Mouse (Mus musculus) heart, embryonic 15.5 days (tissue): ENCODE results near the gene Oxsr1. TPM values are rescaled to one million over a fixed set of nuclear protein-coding genes. Genes with fewer than 3 reads are reported as not detected.

ENCODE experiments used
- ATAC-seq: fragments of 200-750 bp; cut with Nextera tagmentation; replicated peaks from 2 replicates; pipeline ENCODE4 v1.8.0; 2017; ENCODE audit warnings: low read depth, moderate TSS enrichment; ENCODE audit not compliant: insufficient number of reproducible peaks, insufficient read depth, low FRiP score
- H3K27ac ChIP-seq: fragments of 300-500 bp; sonication (generic); 2 replicates; pipeline ENCODE4 v1.5.1; 2015; ENCODE audit warnings: mild to moderate bottlenecking, inconsistent platforms
- H3K27me3 ChIP-seq: fragments of 300-500 bp; sonication (generic); 2 replicates; pipeline ENCODE4 v1.6.1; 2015; ENCODE audit warnings: inconsistent platforms
- H3K36me3 ChIP-seq: fragments of 300-500 bp; sonication (generic); 2 replicates; pipeline ENCODE4 v1.6.1; 2015; ENCODE audit warnings: mild to moderate bottlenecking, inconsistent platforms
- H3K4me1 ChIP-seq: fragments of 300-500 bp; sonication (generic); replicated peaks from 2 replicates; pipeline ENCODE4 v1.6.1; 2015; ENCODE audit warnings: inconsistent platforms
- H3K4me2 ChIP-seq: fragments of 300-500 bp; sonication (generic); 2 replicates; pipeline ENCODE4 v1.6.1; 2015; ENCODE audit warnings: inconsistent platforms, mild to moderate bottlenecking, moderate library complexity
- H3K4me3 ChIP-seq: fragments of 300-500 bp; sonication (generic); 2 replicates; pipeline ENCODE4 v1.5.1; 2015; ENCODE audit warnings: mild to moderate bottlenecking, inconsistent platforms
- H3K9ac ChIP-seq: fragments of 300-500 bp; sonication (generic); 2 replicates; pipeline ENCODE4 v1.6.1; 2015; ENCODE audit warnings: mild to moderate bottlenecking, inconsistent platforms
- H3K9me3 ChIP-seq: fragments of 300-500 bp; sonication (generic); replicated peaks from 2 replicates; pipeline ENCODE4 v1.6.1; 2016; ENCODE audit warnings: inconsistent platforms
- WGBS: fragments of 180-500 bp; shearing (Covaris S2); methylation state at CpG from one replicate; pipeline ENCODE4 v1.1.7; 2015; ENCODE audit warnings: mixed read lengths; 5-methylcytosine and 5-hydroxymethylcytosine counted together
- polyA plus RNA-seq: library from polyadenylated mRNA; unstranded; fragments of >200 nt; fragmentation: Nextera tagmentation; extraction: Ambion mirVana; gene quantifications from 2 replicates; pipeline ENCODE4 v1.2.1, GENCODE M21; 2015

Oxsr1 gene
- polyA plus RNA-seq, 1 experiment from 2014 or later: 6.7 TPM

DNA sequence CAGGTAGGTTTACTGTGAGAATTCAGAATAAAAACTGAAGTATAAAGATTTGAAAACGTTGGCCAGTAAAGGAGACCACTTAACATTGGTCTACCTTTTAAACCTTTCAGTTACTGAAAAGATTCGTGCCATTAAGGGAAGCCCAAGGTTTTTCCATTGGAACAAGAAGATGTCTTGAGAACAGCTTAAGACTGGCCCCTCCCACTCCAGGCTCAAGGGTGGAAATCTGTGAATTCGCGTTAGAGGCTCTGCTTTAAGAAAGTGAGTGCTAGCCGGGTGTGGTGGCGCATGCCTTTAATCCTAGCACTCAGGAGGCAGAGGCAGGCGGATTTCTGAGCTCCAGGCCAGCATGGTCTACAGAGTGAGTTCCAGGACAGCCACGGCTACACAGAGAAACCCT lies 109.2 kb downstream of the Oxsr1 start:
- H3K36me3 ChIP-seq: no peaks in the 10 kb centered on the region; the same call in 1 of the 2 replicates
- H3K4me3 ChIP-seq: no peak overlapping the region
- no peak overlapping the region for H3K9ac ChIP-seq
- ATAC-seq: no peak
- WGBS: 69% methylated on average over 8 of the region's 8 CpGs
- no peak overlapping the region for H3K4me2 ChIP-seq
- no peak overlapping the region for H3K27ac ChIP-seq
- no peaks in the 10 kb centered on the region for H3K27me3 ChIP-seq
- no peaks in the 10 kb centered on the region for H3K4me1 ChIP-seq
- no peaks in the 10 kb centered on the region; the same call in 1 of the 2 replicates for H3K9me3 ChIP-seq

DNA sequence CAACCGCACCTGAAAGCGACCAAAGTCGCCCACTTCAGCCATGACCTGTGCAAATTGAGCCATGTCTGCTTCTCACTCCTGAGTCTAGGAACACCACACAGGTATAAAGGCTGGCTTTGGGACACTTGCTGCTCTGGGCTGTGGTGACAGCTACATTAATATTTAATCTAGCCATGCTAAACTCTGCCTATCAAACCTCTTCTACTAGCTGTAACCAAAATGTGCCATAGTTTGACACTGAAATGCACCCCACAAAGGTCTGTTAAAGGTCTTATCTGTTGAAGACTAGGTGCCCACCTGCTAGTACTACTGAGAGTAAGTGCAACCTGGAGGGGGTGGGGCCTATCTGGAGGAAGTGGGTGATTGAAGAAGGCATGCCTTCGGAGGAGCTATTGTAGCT lies 113.2 kb downstream of the Oxsr1 start, which contains the start of gene Slc22a13:
TSS of gene Slc22a13 (minus strand) at position 101 of the 400 bp plus-strand sequence.
- H3K27me3 ChIP-seq: no peaks in the 10 kb centered on the region
- H3K36me3 ChIP-seq: no peaks in the 10 kb centered on the region
- no peaks in the 10 kb centered on the region for H3K4me1 ChIP-seq
- H3K4me3 ChIP-seq: no peak within 1 kb of the TSS
- no peaks in the 10 kb centered on the region for H3K9me3 ChIP-seq
- no peak within 1 kb of the TSS for H3K4me2 ChIP-seq
- ATAC-seq: no peak
- H3K27ac ChIP-seq: no peak within 1 kb of the TSS
- WGBS: 93% methylated on average over 4 of the region's 4 CpGs
- H3K9ac ChIP-seq: no peak within 1 kb of the TSS

DNA sequence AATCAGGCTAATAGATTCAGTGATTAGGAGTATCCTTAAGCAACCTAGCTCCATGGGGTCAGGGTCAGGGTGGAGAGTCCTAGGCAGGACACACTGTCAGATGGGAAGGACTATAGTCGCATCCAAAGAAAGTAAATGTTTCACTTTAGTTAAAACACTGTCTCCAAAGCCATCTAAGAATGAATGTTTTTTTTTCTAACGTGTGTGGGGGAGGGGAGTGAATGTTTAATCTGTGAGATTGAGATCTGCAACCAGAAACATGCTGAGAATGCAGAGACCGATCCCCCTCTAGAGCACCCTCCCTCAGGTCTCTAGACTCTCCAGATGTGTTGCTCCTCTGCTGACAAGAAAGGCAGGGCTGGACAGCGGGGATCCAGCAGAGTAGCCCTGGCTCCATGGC lies 115.1 kb downstream of the Oxsr1 start:
- Histone ChIP-seq H3K9me3 (0 out of 2 replicates have a peak, but pooled peaks cover 5% of the 10 kb centered on the region), H3K27ac (no peak overlapping the region), H3K9ac (no peak overlapping the region), H3K4me1 (no peaks in the 10 kb centered on the region), H3K4me2 (no peak overlapping the region), H3K27me3 (no peaks in the 10 kb centered on the region), H3K4me3 (no peak overlapping the region), H3K36me3 (no peaks in the 10 kb centered on the region)
- no peak for ATAC-seq
- WGBS: 55% methylated on average over 4 of the region's 4 CpGs

DNA sequence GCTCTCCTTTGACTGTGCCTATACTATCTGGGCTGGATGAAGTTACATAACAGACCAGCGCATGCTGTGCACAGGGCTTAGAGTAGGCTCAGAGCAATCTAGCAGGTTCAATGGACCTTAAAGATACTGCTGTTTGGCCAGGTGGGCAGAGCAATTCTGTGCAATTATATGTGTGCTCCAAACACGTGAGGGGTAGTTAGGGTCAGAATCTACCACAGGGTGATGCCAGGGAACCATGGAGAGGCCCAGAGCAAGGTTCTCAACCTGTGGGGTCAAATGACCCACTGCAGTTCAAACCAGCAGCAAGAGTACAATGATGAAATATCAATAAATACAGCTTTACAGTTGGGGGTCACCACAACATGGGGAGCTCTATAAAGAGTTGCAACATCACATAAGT lies 115.6 kb downstream of the Oxsr1 start:
- Histone ChIP-seq H3K27me3 (no peaks in the 10 kb centered on the region), H3K4me3 (no peak overlapping the region), H3K4me2 (no peak overlapping the region), H3K9me3 (0 out of 2 replicates have a peak, but pooled peaks cover 5% of the 10 kb centered on the region), H3K9ac (no peak overlapping the region), H3K4me1 (no peaks in the 10 kb centered on the region), H3K27ac (no peak overlapping the region), H3K36me3 (no peaks in the 10 kb centered on the region)
- no peak for ATAC-seq
- WGBS: 78% methylated on average over 2 of the region's 2 CpGs

DNA sequence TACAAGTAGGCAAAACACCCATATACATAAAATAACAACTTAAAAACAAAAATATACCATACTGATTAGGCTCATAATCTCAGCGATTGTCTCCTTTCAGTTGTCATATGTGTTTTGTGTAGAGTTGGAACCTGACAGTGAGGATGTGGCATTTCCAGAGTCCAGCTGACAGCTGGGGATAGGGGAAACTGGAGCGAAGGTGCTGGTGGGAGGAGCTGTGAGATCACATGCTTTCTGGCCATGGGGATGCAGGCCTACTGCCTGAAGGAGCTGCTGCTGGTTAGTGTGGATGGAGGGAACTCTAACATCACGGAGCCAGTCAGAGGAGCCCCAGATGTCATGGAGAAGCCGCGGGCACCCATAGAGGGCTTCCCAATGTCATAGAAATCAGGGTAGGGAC lies 116.5 kb downstream of the Oxsr1 start:
- no peak overlapping the region for H3K4me2 ChIP-seq
- no peak overlapping the region for H3K4me3 ChIP-seq
- WGBS: 84% methylated on average over 5 of the region's 5 CpGs
- no peaks in the 10 kb centered on the region for H3K4me1 ChIP-seq
- H3K27me3 ChIP-seq: no peaks in the 10 kb centered on the region
- 0 out of 2 replicates have a peak, but pooled peaks cover 5% of the 10 kb centered on the region for H3K9me3 ChIP-seq
- H3K36me3 ChIP-seq: no peaks in the 10 kb centered on the region
- no peak overlapping the region for H3K9ac ChIP-seq
- ATAC-seq: no peak
- no peak overlapping the region for H3K27ac ChIP-seq

DNA sequence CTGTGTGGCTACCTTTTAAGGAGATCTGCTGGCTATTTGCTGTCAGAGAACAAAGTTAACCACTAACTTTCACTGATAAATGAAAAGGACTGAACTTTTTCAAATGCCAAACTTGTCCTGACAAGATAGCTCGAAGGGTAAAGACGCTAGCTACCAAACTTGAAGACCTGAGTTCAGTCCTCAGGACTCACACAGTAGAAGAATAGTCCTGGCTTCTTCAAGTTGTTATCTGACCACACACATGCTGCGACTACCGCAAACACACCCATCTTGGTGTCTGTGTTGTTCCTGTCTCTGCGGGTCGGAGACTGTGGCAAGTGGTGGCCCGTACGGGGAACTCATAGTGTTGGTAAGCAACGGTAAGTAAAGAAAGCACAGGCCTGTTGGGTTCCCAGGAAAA lies 118.6 kb downstream of the Oxsr1 start:
- Histone ChIP-seq H3K9ac (no peak overlapping the region), H3K4me1 (no peaks in the 10 kb centered on the region), H3K9me3 (0 out of 2 replicates have a peak, but pooled peaks cover 5% of the 10 kb centered on the region), H3K36me3 (no peaks in the 10 kb centered on the region), H3K4me2 (no peak overlapping the region), H3K4me3 (no peak overlapping the region), H3K27me3 (no peaks in the 10 kb centered on the region), H3K27ac (no peak overlapping the region)
- no peak for ATAC-seq
- WGBS: 90% methylated on average over 9 of the region's 9 CpGs

DNA sequence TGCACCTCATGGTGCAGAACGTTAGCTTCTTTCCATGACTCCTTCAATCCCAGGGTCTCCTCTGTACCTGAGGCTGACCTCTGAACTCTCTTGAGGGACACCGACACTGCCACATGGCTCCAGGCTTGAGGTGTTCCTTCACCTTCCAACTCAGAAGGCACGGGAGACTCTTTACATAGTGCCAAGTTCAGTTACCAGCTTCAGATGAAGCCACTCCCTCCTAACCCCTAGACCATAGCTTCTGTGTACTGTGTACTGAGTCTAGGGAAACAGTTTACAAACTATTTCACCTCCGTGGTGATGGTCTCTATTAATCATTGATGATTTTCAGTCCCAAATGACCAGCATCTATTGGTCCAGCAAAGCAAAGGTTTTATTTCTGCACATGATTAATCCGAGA lies 120.6 kb downstream of the Oxsr1 start:
- Histone ChIP-seq H3K9ac (no peak overlapping the region), H3K4me3 (no peak overlapping the region), H3K27ac (no peak overlapping the region), H3K9me3 (0 out of 2 replicates have a peak, but pooled peaks cover 5% of the 10 kb centered on the region), H3K36me3 (no peaks in the 10 kb centered on the region), H3K27me3 (no peaks in the 10 kb centered on the region), H3K4me2 (no peak overlapping the region), H3K4me1 (no peaks in the 10 kb centered on the region)
- ATAC-seq: no peak
- WGBS: 80% methylated on average over 5 of the region's 5 CpGs

DNA sequence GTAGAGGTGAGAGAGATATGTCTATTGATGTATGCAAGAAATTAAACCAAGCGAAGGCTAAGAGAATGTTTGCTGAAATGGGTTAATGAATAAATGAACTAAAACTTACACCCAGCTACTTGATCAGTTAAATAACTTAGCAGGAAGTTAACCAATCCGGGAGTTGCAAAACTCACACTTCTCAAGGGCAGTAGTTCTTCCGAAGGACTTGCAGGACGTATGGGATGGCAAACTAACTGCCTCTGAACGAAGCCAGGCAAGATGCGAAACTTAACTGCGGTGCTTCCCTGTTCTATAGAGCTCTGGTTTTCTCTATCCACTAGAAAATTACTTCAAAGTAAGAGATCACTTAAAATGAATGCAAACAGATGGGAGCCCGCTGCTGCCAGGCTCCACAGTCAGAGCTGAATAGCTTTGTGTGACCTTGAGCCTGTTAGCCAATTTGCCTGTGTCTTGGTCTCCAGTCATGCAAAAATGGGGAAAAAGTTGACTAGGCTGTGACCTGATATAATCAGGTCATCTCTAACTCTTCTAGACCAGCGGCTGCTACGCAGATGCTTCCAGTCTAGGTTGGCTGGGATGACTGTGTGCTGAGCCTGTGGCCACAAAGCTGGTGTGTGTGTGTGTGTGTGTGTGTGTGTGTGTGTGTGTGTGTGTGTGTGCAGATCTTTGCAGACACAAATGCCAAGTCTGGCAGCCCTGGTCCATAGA lies 122.9 kb downstream of the Oxsr1 start:
- H3K9me3 ChIP-seq: 0 out of 2 replicates have a peak, but pooled peaks cover 5% of the 10 kb centered on the region
- WGBS: 78% methylated on average over 10 of the region's 10 CpGs
- no peak overlapping the region for H3K4me2 ChIP-seq
- no peak overlapping the region for H3K27ac ChIP-seq
- H3K27me3 ChIP-seq: no peaks in the 10 kb centered on the region
- H3K36me3 ChIP-seq: no peaks in the 10 kb centered on the region
- no peaks in the 10 kb centered on the region for H3K4me1 ChIP-seq
- no peak for ATAC-seq
- no peak overlapping the region for H3K9ac ChIP-seq
- no peak overlapping the region for H3K4me3 ChIP-seq

DNA sequence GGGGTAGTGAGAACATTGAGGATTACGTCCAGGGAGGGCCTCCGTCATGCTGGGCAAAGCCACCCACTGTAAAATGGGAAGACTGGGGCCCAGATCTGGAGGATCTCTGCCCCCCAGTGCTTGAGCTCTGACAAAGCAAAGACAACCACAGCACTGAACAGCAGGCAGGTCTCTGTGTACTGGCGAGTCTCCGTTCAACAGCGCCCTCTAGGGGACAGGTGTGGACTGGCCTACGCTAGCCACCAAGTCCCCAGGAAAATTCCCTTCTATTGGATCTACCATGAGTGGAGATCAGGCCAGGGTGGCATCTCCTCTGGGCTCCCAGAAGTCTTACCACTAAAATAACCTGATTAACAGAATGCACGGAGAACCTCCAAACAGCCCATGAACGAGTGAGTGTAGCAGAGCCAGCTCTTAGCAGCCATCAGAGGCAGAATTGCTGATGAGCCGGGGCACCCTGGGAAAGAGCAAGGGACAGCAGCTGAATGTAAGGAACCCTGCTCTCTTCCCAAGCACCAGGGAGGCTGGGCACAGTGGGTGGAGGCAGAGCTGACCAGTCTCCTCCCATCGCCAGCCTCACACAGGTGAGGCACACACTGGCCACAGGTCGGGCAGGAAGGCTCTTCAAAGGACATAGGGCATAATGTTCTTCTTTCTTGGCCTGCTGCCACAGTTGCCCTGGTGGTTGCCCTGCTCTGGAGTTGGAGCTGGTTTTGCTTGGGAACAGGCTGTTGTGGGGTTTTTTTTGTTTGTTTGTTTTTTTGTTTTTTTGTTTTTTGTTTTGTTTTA lies 129.8 kb downstream of the Oxsr1 start:
- no peak overlapping the region for H3K4me2 ChIP-seq
- ATAC-seq: no peak
- no peak overlapping the region for H3K27ac ChIP-seq
- no peak overlapping the region for H3K4me3 ChIP-seq
- H3K4me1 ChIP-seq: no peaks in the 10 kb centered on the region
- no peaks in the 10 kb centered on the region for H3K27me3 ChIP-seq
- H3K36me3 ChIP-seq: no peaks in the 10 kb centered on the region
- whole genome bisulfite sequencing: 37% methylated on average over 11 of the region's 11 CpGs
- H3K9ac ChIP-seq: no peak overlapping the region
- H3K9me3 ChIP-seq: no peaks in the 10 kb centered on the region
